Mouse (Mus musculus) CD8-positive naive resting alpha-beta T cell, adult 57 days (primary cell): ENCODE measurements around the gene Ginm1. TPM values are rescaled to one million over a fixed set of nuclear protein-coding genes. Genes with fewer than 3 reads are reported as not detected.

ENCODE experiments used
- total RNA-seq: library from RNA; stranded (reverse); gene quantifications from one replicate; pipeline ENCODE4 v1.2.4, GENCODE M21; 2023

Gene Ginm1
- total RNA-seq, result 44.3 TPM

DNA sequence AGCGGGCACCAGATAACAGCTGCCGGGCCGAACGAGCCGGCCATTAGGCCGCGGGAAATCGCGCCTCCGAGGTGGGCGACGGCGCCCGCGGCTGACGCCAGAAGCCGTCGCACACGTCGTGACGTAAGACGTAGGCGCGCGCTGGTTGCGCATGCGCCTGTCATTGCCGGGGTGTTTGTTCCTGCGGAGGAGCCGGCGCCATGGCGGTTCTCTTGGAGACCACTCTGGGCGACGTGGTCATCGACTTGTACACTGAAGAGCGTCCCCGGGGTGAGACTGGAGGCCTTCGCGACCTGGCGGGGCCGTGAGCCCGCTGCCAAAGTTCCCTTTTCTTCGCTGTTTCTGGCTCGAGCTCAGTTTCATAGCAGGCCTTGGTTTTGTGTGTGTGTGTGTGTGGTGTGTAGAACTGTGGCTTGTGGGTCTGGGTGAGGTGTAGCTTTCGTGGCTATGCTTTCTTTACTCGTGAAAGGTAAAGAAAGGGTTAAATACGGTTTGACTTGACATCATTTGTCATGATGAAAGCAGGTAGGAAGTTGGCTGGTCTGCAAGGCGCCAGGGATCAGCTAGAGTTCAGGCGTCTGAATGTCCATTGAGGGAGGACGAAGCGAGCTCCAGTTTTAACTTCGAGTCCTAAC is at the start of gene Ginm1, which contains the start of gene Ppil4:
Gene Ginm1 (minus strand): TSS at position 74 of the 635 bp plus-strand sequence.
Gene Ppil4 (plus strand): TSS at position 141 of the 635 bp plus-strand sequence.

DNA sequence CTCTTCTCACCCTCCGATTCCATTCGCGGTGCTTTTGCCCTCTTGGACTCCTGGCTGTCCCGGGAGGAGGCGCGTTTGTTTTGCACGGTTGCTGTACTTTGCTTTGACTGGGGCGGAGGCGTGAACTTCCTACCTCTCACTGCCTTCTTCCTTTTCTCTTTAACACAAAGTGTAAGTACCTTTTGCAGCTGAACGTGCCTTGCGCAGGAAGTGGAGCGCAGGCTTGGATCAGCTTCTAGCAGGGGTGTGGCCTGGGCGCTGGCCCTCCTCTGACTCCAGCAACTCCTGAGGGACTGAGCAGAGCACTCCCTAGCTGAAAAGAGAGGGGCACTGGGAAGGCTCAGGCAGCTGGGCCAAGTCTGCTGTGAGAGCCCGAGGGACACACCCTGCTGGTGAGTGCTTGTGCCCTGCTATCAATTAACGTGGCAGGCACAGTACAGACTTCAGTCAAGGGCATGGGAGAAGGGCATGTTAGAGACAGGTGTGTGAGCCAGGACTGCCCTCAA is 39.6 kb upstream of the Ginm1 start, which contains the start of gene Zc3h12d:
Gene Zc3h12d (plus strand): TSS at position 300 of the 506 bp plus-strand sequence.

DNA sequence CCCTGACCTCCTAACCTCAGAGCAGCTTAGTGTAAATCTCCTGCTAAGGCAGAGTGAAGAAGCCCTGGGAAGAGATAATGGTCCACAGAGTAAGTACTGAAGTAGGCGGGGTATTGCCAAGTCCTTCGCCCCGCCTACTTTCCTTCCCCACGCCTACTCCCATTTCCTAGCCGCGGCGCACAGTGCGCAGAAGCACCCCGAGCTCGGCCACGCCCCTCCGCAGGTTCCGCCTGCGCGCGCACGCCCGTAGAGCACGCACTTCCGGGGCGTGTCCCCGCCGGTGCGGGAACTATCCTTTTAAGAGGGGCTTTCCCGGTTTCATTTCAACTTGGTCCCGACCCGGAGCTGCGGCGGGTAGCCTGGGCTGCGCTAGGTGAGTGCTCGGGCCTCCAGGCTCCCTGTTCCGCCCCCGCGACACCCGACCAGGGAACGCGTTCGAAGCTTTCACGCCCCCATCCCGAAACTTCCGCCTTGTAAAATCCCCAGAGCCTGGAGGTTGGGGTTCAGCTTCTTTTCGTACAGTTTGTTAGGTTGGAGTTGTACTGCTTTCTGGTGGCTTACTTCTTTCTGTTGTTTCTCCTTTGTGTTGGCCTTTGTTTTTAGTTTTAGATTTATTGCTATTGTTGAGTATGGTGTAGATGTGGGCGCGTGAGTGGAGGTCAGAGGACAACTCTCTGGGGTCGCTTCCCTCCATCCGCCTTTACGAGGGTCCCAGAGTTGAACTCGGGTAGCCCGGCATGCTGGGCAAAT is 66.7 kb downstream of the Ginm1 start, which contains the start of gene Katna1:
Gene Katna1 (plus strand): TSS at position 250 of the 750 bp plus-strand sequence.

Other genes with a start within 250 kb of the Ginm1 start
- 0.52 TPM for gene Lrp11, start 203.0 kb downstream of the Ginm1 start, total RNA-seq
- gene Nup43, start 125.3 kb downstream of the Ginm1 start, total RNA-seq, result 13.0 TPM
- gene Pcmt1, start 111.7 kb downstream of the Ginm1 start, total RNA-seq, result 54.8 TPM
- gene Lats1, start 111.6 kb downstream of the Ginm1 start, total RNA-seq, result 38.9 TPM
- gene Katna1, start 66.8 kb downstream of the Ginm1 start, total RNA-seq, result 56.5 TPM
- gene Ppil4, start 67 bp upstream of the Ginm1 start, total RNA-seq, result 67.1 TPM
- gene Zc3h12d, start 39.6 kb upstream of the Ginm1 start, total RNA-seq, result 29.2 TPM
- 109 TPM for gene Tab2, start 163.4 kb upstream of the Ginm1 start, total RNA-seq